Mouse (Mus musculus) neural tube, embryonic 15.5 days (tissue): ENCODE measurements around the gene Cyth1. TPM values are rescaled to one million over a fixed set of nuclear protein-coding genes. Genes with fewer than 3 reads are reported as not detected.

Source experiments
- ATAC-seq: fragments of 200-750 bp; cut with Nextera tagmentation; 2 replicates; pipeline ENCODE4 v1.8.0; 2017; ENCODE audit warnings: mild to moderate bottlenecking, moderate TSS enrichment, moderate library complexity; ENCODE audit not compliant: low FRiP score
- H3K27ac ChIP-seq: fragments of 300-500 bp; sonication (generic); replicated peaks from 2 replicates; pipeline ENCODE4 v1.5.1; 2015; ENCODE audit warnings: mild to moderate bottlenecking, inconsistent platforms
- H3K27me3 ChIP-seq: fragments of 300-500 bp; sonication (generic); replicated peaks from 2 replicates; pipeline ENCODE4 v1.6.1; 2015; ENCODE audit warnings: inconsistent platforms
- H3K36me3 ChIP-seq: fragments of 300-500 bp; sonication (generic); 2 replicates; pipeline ENCODE4 v1.6.1; 2015; ENCODE audit warnings: inconsistent platforms
- H3K4me1 ChIP-seq: fragments of 300-500 bp; sonication (generic); 2 replicates; pipeline ENCODE4 v1.6.1; 2015; ENCODE audit warnings: inconsistent platforms
- H3K4me2 ChIP-seq: fragments of 300-500 bp; sonication (generic); 2 replicates; pipeline ENCODE4 v1.6.1; 2015; ENCODE audit warnings: inconsistent platforms, mild to moderate bottlenecking, moderate library complexity
- H3K4me3 ChIP-seq: fragments of 300-500 bp; sonication (generic); replicated peaks from 2 replicates; pipeline ENCODE4 v1.5.1; 2015; ENCODE audit warnings: mild to moderate bottlenecking, inconsistent platforms
- H3K9ac ChIP-seq: fragments of 300-500 bp; sonication (generic); replicated peaks from 2 replicates; pipeline ENCODE4 v1.6.1; 2015; ENCODE audit warnings: mild to moderate bottlenecking, inconsistent platforms
- H3K9me3 ChIP-seq: fragments of 300-500 bp; sonication (generic); replicated peaks from 2 replicates; pipeline ENCODE4 v1.6.1; 2016; ENCODE audit warnings: inconsistent platforms
- WGBS: fragments of 180-500 bp; shearing (Covaris S2); methylation state at CpG from one replicate; pipeline ENCODE4 v1.1.7; 2015; ENCODE audit warnings: mixed read lengths; 5-methylcytosine and 5-hydroxymethylcytosine counted together
- polyA plus RNA-seq: library from polyadenylated mRNA; unstranded; fragments of >200 nt; fragmentation: Nextera tagmentation; extraction: Ambion mirVana; gene quantifications from 2 replicates; pipeline ENCODE4 v1.2.1, GENCODE M21; 2015

Cyth1 gene
- polyA plus RNA-seq, 1 experiment from 2014 or later = 22.5 TPM

DNA sequence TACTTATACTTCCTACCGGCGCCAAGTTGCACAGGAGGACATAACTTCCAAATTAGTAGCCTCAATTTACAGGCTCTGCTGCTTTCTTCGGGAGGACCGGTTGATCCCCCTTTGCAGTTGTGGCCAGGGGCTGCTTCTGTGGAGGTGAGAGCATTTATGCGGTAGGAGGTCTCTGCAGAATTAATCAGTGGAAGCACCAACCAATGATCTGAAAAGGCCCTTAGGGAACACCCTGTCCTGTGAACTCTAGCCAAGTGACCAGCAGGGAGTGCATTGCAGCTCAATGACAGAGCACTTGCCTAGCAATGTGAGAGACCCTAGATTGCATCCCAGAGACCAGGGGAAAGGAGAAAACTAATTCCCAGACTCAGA is 606 bp upstream of the Cyth1 start:
- Histone ChIP-seq H3K9ac (peak overlapping the region; percentile 30), H3K4me3 (peak overlapping the region; percentile 85), H3K27me3 (no peaks in the 10 kb centered on the region), H3K36me3 (no peaks in the 10 kb centered on the region), H3K27ac (peak overlapping the region; percentile 81), H3K4me1 (peaks cover 34% of the 10 kb centered on the region), H3K9me3 (no peaks in the 10 kb centered on the region), H3K4me2 (peak overlapping the region; percentile 88)
- ATAC-seq = peak; percentile 3; the same call in 1 of the 2 replicates
- WGBS = 1% methylated on average over 5 of the region's 5 CpGs

DNA sequence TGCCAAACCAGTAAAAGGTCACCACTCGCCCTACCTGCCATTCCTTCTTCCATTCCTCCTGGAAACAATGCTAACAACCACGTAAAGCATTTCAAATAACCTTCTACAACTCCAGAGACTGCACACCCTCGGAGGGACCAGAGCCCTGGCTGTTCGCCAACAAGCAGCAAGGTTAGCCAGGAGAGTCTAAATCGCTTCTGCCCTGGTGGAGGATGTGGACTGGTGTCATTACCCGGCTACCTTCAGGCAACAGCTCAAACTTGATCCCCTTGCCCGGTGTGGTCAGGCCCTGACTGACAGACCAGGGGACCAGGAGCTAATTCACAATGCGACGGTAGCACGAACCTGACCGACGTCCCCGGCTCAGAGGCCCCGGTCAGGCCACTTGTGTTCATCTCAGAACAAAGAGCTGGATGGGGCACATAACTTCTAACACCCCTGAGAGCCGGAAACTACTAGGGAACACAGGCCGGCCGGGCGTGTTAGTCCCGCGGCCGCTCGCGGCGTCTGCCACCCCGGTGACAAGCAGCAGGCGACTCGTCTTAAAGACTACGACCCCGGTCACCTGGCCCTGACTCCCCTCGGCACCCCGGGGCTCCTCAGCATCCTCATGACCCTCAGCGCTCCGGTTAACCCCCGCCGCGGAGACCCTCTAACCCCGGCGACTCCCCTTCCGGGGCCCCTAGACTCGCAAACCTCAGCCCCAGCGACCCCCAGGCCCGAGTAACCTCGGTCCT is 865 bp downstream of the Cyth1 start:
- ATAC-seq = no peak; the same call in none of the 2 replicates
- H3K4me2 ChIP-seq = peak overlapping the region; percentile 88
- no peaks in the 10 kb centered on the region for H3K27me3 ChIP-seq
- peaks cover 28% of the 10 kb centered on the region for H3K4me1 ChIP-seq
- WGBS = 2% methylated on average over 43 of the region's 43 CpGs
- no peaks in the 10 kb centered on the region for H3K9me3 ChIP-seq
- peak overlapping the region; percentile 77 for H3K27ac ChIP-seq
- peak overlapping the region; percentile 85 for H3K4me3 ChIP-seq
- H3K36me3 ChIP-seq = no peaks in the 10 kb centered on the region
- peak overlapping the region; percentile 79 for H3K9ac ChIP-seq

DNA sequence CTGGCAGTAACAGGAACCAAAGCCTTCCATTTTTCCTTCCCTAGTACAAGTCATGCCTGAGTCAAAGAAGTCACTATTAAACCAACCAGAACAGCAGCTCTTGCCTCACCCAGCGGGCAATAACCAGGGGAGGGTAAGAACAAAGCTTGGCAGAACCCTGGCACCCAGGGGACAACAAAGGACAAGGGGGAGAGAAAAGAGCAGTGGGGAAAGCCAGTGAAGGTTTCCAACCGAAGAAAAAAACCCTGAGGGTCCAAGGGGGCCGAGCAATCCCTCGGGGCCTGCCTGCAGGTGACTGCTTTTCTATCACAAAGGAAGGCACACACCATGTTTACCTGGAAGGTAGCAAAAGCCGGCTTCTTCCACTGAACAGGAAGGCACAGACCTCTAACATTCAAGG is 1.7 kb downstream of the Cyth1 start:
- Histone ChIP-seq H3K36me3 (no peaks in the 10 kb centered on the region), H3K4me2 (peak overlapping the region; percentile 88), H3K9ac (peak overlapping the region; percentile 79), H3K4me3 (peak overlapping the region; percentile 85), H3K4me1 (peaks cover 36% of the 10 kb centered on the region), H3K27ac (no peak overlapping the region), H3K27me3 (no peaks in the 10 kb centered on the region), H3K9me3 (no peaks in the 10 kb centered on the region)
- 47% methylated on average over 5 of the region's 5 CpGs for WGBS
- no peak for ATAC-seq

DNA sequence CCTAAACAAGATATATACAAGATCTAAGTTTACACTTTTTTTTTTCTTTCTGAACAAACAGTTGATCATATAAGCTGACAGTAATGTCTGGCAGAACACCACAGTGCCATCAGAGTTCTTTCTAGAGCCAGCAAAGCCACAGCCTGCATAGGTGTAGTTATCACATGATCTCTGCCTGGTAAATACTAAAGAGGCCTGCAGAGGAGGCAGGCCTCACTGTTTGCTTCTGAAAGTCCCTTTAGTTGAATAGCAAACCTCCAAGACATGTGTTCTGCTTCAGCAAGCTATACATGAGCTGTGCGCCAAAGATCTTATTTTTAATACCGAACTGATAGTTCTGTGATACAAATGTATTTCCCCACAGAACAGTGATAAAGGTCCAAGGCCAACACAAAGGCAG is 3.3 kb downstream of the Cyth1 start:
- no peaks in the 10 kb centered on the region for H3K9me3 ChIP-seq
- peaks cover 38% of the 10 kb centered on the region for H3K4me1 ChIP-seq
- no peak overlapping the region for H3K9ac ChIP-seq
- H3K27me3 ChIP-seq = no peaks in the 10 kb centered on the region
- WGBS = 98% methylated on average over 2 of the region's 2 CpGs
- H3K4me3 ChIP-seq = no peak overlapping the region
- no peaks in the 10 kb centered on the region for H3K36me3 ChIP-seq
- ATAC-seq = no peak
- H3K4me2 ChIP-seq = no peak overlapping the region
- H3K27ac ChIP-seq = no peak overlapping the region

DNA sequence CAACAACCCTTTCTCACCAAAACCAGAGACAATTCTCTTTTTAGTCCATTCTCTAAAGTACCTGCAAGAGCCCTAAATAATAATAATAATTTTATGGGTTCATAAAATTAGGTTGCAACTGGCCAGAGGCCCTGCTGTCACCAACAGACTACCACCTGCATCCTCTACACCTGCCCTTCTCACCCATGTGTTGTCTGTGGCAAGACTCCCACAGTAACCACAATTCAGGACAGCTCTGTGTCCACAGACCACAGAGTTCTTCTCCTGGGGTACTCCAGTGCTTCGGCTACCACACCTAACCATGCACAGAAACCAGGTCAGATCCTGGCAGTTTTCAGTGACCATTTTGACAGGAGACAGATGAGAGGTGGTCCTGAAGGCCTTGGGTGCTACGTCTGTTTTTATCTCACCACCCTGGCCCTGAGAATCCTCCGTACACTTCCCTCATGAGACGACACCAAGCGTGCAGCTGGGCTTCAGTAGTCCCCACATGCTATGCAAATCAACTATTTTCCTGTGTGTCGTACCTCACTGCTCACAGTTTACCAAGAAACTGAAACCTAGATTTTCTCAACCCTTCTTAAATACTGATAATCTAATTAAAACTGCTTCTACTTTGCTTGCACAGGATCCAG is 4.6 kb downstream of the Cyth1 start:
- no peaks in the 10 kb centered on the region for H3K9me3 ChIP-seq
- H3K27me3 ChIP-seq = no peaks in the 10 kb centered on the region
- H3K36me3 ChIP-seq = no peaks in the 10 kb centered on the region
- H3K4me3 ChIP-seq = no peak overlapping the region
- no peak overlapping the region for H3K4me2 ChIP-seq
- no peak for ATAC-seq
- no peak overlapping the region for H3K27ac ChIP-seq
- H3K9ac ChIP-seq = no peak overlapping the region
- 80% methylated on average over 6 of the region's 6 CpGs for WGBS
- peaks cover 44% of the 10 kb centered on the region for H3K4me1 ChIP-seq

DNA sequence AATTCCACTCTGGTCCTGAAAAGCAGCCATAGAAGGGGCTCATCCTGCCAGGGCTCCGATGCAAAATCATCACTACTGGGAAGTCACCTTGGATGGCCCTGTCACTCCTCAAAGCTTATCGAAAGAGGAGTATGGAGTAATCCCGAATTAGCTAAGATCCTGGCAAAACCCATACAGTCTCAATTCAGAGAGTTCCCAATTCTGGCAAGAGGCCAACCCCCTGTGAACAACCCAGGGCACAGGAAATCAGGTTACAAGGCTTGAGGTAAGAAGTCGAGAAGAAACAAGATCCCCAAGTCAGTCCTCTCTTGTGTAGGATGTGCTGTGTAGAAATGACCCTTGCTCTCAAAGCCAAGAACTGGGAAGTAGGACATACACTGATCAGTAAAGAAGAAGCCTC is 5.9 kb downstream of the Cyth1 start:
- Histone ChIP-seq H3K9me3 (no peaks in the 10 kb centered on the region), H3K4me3 (no peak overlapping the region), H3K9ac (no peak overlapping the region), H3K36me3 (no peaks in the 10 kb centered on the region), H3K27ac (no peak overlapping the region), H3K27me3 (no peaks in the 10 kb centered on the region), H3K4me2 (no peak overlapping the region), H3K4me1 (peaks cover 42% of the 10 kb centered on the region)
- 77% methylated on average over 4 of the region's 4 CpGs for WGBS
- no peak for ATAC-seq

DNA sequence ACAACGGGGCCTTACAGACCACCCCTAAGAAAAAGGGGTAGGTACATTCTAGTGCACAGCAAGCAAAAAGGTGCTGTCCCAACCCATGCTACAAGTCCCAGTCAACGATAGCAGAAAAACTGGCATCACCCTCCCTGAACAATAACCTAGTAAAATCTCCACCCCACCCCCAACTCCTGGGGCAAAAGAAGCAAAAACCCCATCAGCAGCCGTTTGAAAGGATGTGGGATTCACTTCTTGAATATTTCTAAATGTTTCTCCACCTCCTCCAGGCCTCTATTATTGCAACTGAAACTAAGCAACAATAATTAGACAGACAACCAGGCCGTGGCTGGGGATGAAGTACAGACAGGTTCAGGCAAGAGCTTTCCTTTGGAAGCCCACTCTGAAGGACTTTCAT is 8.0 kb downstream of the Cyth1 start:
- no peak overlapping the region for H3K4me2 ChIP-seq
- no peaks in the 10 kb centered on the region for H3K9me3 ChIP-seq
- H3K4me3 ChIP-seq = no peak overlapping the region
- no peaks in the 10 kb centered on the region for H3K27me3 ChIP-seq
- H3K36me3 ChIP-seq = no peaks in the 10 kb centered on the region
- 84% methylated on average over 4 of the region's 4 CpGs for WGBS
- ATAC-seq = no peak
- H3K9ac ChIP-seq = no peak overlapping the region
- H3K27ac ChIP-seq = no peak overlapping the region
- H3K4me1 ChIP-seq = peaks cover 32% of the 10 kb centered on the region

DNA sequence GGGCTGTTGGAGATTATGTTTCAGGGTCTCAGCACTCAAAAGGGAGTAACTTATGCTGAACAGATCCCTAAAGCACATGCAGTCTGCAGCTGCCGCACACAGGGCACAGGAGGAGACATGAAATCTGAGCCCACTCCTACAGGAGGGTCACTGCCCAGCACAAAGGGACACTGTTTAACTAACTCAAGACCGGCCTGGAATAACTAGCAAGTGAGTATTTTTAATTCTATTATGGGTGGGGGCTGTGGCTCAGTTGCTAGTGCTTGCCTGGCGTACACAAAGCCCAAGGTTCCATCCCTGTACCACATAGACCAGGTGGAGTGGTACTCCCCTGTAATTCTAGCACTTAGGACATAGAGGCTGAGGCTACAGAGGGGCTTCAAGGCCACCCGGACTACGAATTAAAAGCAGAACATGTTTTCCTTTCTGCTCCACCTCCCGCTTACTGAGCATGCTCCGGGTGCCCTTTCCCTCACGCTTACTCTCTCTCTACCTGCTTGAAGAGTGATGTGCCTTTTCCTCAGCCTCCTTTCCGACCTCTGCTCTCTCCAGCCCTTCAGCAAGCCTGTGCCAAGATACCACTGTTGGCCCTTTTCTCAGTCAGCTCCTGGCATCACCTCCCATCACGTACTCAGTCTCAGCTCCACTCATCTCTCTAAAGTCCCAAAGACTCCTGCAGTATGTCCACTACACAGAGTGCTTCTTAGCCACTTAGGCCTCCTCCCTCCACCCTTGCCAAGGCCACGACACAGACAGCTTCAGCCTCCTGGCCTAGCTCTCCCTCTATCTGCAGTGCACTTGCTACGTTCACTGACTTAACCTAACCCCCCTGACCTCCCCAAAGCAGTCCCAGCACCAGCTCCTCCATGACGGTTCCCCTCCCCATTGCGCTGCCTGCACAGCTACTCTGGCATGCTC is 8.9 kb downstream of the Cyth1 start:
- no peaks in the 10 kb centered on the region for H3K27me3 ChIP-seq
- H3K4me2 ChIP-seq = no peak overlapping the region
- no peak overlapping the region; the same call in 1 of the 2 replicates for H3K27ac ChIP-seq
- no peak for ATAC-seq
- H3K9me3 ChIP-seq = no peaks in the 10 kb centered on the region
- H3K9ac ChIP-seq = no peak overlapping the region
- no peak overlapping the region for H3K4me3 ChIP-seq
- peaks cover 32% of the 10 kb centered on the region for H3K4me1 ChIP-seq
- 66% methylated on average over 14 of the region's 14 CpGs for WGBS
- no peaks in the 10 kb centered on the region for H3K36me3 ChIP-seq

DNA sequence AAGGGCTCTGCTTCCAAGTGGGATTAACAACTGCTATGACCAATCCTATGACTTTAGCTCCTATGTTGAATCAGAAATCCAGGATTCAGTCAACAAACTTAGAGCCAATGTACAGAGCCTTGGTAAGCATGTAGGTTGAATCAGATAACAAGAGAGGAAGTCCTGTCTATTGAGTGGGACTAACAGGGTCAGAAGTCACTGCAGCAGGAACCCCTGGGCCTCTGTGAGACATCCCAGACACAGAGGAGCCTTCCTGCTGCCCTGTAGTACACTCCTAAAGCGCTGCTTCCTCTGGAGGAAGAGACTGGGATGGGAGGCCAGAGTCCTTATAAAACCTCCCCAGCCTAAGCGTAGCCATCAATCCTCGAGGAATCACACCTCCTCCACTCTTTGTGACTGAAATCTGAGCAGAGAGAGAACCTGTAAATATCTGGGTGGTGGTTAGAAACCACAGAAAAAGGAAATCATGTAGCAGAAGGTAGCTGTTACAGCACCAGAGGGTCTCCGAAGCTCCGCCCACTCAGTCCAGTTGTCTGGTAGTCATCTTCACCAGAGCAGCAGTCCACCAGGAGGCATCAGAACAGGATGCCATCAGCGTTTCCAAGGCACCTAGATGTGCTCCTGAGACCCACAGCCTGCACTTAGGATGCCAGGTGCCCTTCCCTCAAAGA is 11.7 kb downstream of the Cyth1 start:
- H3K36me3 ChIP-seq = no peaks in the 10 kb centered on the region
- 78% methylated on average over 6 of the region's 6 CpGs for WGBS
- no peaks in the 10 kb centered on the region for H3K9me3 ChIP-seq
- no peak overlapping the region for H3K27ac ChIP-seq
- no peaks in the 10 kb centered on the region for H3K27me3 ChIP-seq
- no peak for ATAC-seq
- no peak overlapping the region for H3K4me3 ChIP-seq
- peaks cover 30% of the 10 kb centered on the region for H3K4me1 ChIP-seq
- H3K4me2 ChIP-seq = no peak overlapping the region
- H3K9ac ChIP-seq = no peak overlapping the region

DNA sequence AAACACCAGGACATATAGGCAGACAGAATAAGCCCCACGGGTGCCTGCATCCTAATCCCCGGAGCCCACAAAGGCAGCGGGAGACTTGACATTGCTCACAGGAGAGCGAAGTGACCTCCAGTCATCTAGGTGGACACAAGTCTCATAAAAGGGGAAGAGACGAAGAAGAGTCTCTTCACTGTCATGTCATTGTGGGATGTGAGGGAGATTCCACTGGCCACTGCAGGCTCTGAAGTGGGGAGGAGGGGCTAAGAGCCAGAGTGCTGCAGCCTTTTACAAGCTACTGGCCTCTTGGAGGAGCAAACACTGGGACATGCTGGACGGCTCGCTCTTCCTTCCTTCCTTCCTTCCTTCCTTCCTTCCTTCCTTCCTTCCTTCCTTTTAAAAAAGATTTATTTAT is 13.5 kb downstream of the Cyth1 start:
- Histone ChIP-seq H3K9me3 (no peaks in the 10 kb centered on the region), H3K27ac (no peak overlapping the region), H3K9ac (no peak overlapping the region), H3K27me3 (no peaks in the 10 kb centered on the region), H3K4me1 (peaks cover 26% of the 10 kb centered on the region), H3K36me3 (no peaks in the 10 kb centered on the region), H3K4me2 (no peak overlapping the region), H3K4me3 (no peak overlapping the region)
- WGBS = 78% methylated on average over 7 of the region's 7 CpGs
- no peak for ATAC-seq

DNA sequence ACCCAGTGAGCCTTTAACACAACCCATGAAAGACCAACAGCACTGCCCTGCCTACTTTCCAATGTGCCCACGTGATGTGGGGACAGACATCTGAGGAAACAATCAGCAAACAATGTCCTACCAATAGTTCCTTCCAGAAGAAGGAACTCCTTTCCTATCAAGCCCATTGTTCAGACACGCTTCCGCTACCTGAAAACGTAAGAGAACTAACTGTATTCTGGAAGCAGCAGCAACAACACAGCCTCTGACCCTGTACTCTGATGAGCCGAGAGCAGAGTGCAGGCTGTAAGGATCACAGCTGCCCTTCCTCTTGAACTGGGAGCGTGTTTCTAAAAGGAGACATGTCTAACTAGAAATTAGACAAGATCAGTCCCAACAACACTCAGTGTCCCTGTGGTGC is 13.9 kb downstream of the Cyth1 start:
- Histone ChIP-seq H3K4me3 (no peak overlapping the region), H3K27me3 (no peaks in the 10 kb centered on the region), H3K27ac (no peak overlapping the region), H3K4me2 (no peak overlapping the region), H3K36me3 (no peaks in the 10 kb centered on the region), H3K9ac (no peak overlapping the region), H3K4me1 (peaks cover 21% of the 10 kb centered on the region), H3K9me3 (no peaks in the 10 kb centered on the region)
- no peak for ATAC-seq
- whole genome bisulfite sequencing = 83% methylated on average over 6 of the region's 6 CpGs
